Mouse (Mus musculus): Measurements from ENCODE around the gene Dock4.

GRCm38 (mm10) chr12:40580351-40580750 lies 134.6 kb downstream of the Dock4 start:
- no peak for TF ChIP-seq TBP (conservative IDR thresholded peaks at IDR 0.05; ENCODE audit: low read depth, low read length)
- TF ChIP-seq BHLHE40 (IDR thresholded peaks at IDR 0.05; ENCODE audit: low read depth, low read length): no peak
- TF ChIP-seq POLR2A (IDR thresholded peaks at IDR 0.05; ENCODE audit: low read depth, low read length): no peak
- no peak for TF ChIP-seq CTCF (conservative IDR thresholded peaks at IDR 0.05 in 1 of 2, IDR thresholded peaks at IDR 0.05 in 1 of 2; ENCODE audit: low read depth in 2 of 2, low read length in 2 of 2)
- no peak for TF ChIP-seq E2F4 (IDR thresholded peaks at IDR 0.05; ENCODE audit: insufficient replicate concordance, low read depth, low read length)
- TF ChIP-seq MAFK (IDR thresholded peaks at IDR 0.05; ENCODE audit: insufficient replicate concordance, low read length): no peak
- TF ChIP-seq MAX (IDR thresholded peaks at IDR 0.05; ENCODE audit: low read length): no peak
- TF ChIP-seq JUN (IDR thresholded peaks at IDR 0.05; ENCODE audit: insufficient read depth, low read depth, low read length): no peak
- no peak for TF ChIP-seq KAT2A (IDR thresholded peaks at IDR 0.05; ENCODE audit: insufficient replicate concordance, low read length)
- TF ChIP-seq UBTF (IDR thresholded peaks at IDR 0.05; ENCODE audit: low read depth, low read length): no peak
- no peak for TF ChIP-seq ZC3H11A (IDR thresholded peaks at IDR 0.05; ENCODE audit: low read depth, low read length)
- no peak for TF ChIP-seq TCF12 (IDR thresholded peaks at IDR 0.05; ENCODE audit: low read depth, low read length)
- no peak for TF ChIP-seq ZMIZ1 (IDR thresholded peaks at IDR 0.05; ENCODE audit: low read depth, low read length)
- TF ChIP-seq MAZ (IDR thresholded peaks at IDR 0.05; ENCODE audit: low read depth, low read length): no peak

Measured in CH12.LX (cell line).